Mouse (Mus musculus) embryonic facial prominence, embryonic 14.5 days (tissue): ENCODE data around the gene C2cd4b. TPM values are rescaled to one million over a fixed set of nuclear protein-coding genes. Genes with fewer than 3 reads are reported as not detected.
A peak's percentile ranks its signal among the peaks of the same experiment; 100 is the strongest.

Experiments used
- ATAC-seq: fragments of 200-750 bp; cut with Nextera tagmentation; 2 replicates; pipeline ENCODE4 v1.8.0; 2017; ENCODE audit warnings: low read depth, moderate number of reproducible peaks, moderate TSS enrichment
- DNase-seq: peaks from one replicate; pipeline ENCODE4 v3.0.0-alpha.2; 2015; ENCODE audit warnings: low spot score
- H3K27ac ChIP-seq: fragments of 300-500 bp; sonication (generic); replicated peaks from 2 replicates; pipeline ENCODE4 v1.5.1; 2014; ENCODE audit warnings: low read depth, mild to moderate bottlenecking, low read length, moderate library complexity
- H3K27me3 ChIP-seq: fragments of 300-500 bp; sonication (generic); replicated peaks from 2 replicates; pipeline ENCODE4 v1.6.1; 2014; ENCODE audit warnings: low read length; ENCODE audit not compliant: control insufficient read depth, insufficient read depth
- H3K36me3 ChIP-seq: fragments of 300-500 bp; sonication (generic); 2 replicates; pipeline ENCODE4 v1.6.1; 2014; ENCODE audit warnings: low read length, mixed read lengths; ENCODE audit not compliant: control insufficient read depth, insufficient read depth
- H3K4me1 ChIP-seq: fragments of 300-500 bp; sonication (generic); 2 replicates; pipeline ENCODE4 v1.6.1; 2014; ENCODE audit warnings: antibody characterized with exemption, low read length; ENCODE audit not compliant: control insufficient read depth, insufficient read depth
- H3K4me2 ChIP-seq: fragments of 300-500 bp; sonication (generic); 2 replicates; pipeline ENCODE4 v1.6.1; 2014; ENCODE audit warnings: low read depth, mild to moderate bottlenecking, low read length, moderate library complexity, mixed read lengths
- H3K4me3 ChIP-seq: fragments of 300-500 bp; sonication (generic); 2 replicates; pipeline ENCODE4 v1.5.1; 2014; ENCODE audit warnings: low read depth, mild to moderate bottlenecking, low read length
- H3K9ac ChIP-seq: fragments of 300-500 bp; sonication (generic); 2 replicates; pipeline ENCODE4 v1.6.1; 2014; ENCODE audit warnings: low read depth, mild to moderate bottlenecking, low read length, moderate library complexity, mixed read lengths
- H3K9me3 ChIP-seq: fragments of 300-500 bp; sonication (generic); 2 replicates; pipeline ENCODE4 v1.6.1; 2016; ENCODE audit warnings: low read length; ENCODE audit not compliant: control insufficient read depth
- WGBS: fragments of 180-500 bp; shearing (Covaris S2); extraction: QIAGEN DNeasy Blood & Tissue Kit; methylation state at CpG from one replicate; pipeline ENCODE4 v1.1.7; 2014; 5-methylcytosine and 5-hydroxymethylcytosine counted together
- polyA plus RNA-seq: library from polyadenylated mRNA; unstranded; fragments of >200 nt; fragmentation: Nextera tagmentation; extraction: Ambion mirVana; gene quantifications from 2 replicates; pipeline ENCODE4 v1.2.1, GENCODE M21; 2014

Gene C2cd4b
- polyA plus RNA-seq, 1 experiment from 2014 or later: 1.0 TPM

- H3K4me2 ChIP-seq: no peak overlapping the region
- H3K9ac ChIP-seq: no peak overlapping the region
- H3K27ac ChIP-seq: no peak overlapping the region
- no peaks in the 10 kb centered on the region for H3K36me3 ChIP-seq
- H3K4me1 ChIP-seq: no peaks in the 10 kb centered on the region
- no peaks in the 10 kb centered on the region for H3K27me3 ChIP-seq
- peaks cover 4% of the 10 kb centered on the region; the same call in 1 of the 2 replicates for H3K9me3 ChIP-seq
- WGBS: 76% methylated on average over 3 of the region's 3 CpGs
- DNase-seq: no peak
- ATAC-seq: no peak
- no peak overlapping the region for H3K4me3 ChIP-seq
These were observed 24.2 kb downstream of the C2cd4b start for GRCm38 (mm10) chr9:67783464-67783863.

GRCm38 (mm10) chr9:67783925-67784324, 24.7 kb downstream of the C2cd4b start:
- Histone ChIP-seq H3K4me2 (no peak overlapping the region), H3K9ac (no peak overlapping the region), H3K27ac (no peak overlapping the region), H3K4me3 (no peak overlapping the region), H3K9me3 (peaks cover 4% of the 10 kb centered on the region; the same call in 1 of the 2 replicates), H3K4me1 (no peaks in the 10 kb centered on the region), H3K27me3 (no peaks in the 10 kb centered on the region), H3K36me3 (no peaks in the 10 kb centered on the region)
- DNase-seq: no peak
- ATAC-seq: no peak

GRCm38 (mm10) chr9:67786311-67786710, 27.1 kb downstream of the C2cd4b start:
- WGBS: 64% methylated on average over 7 of the region's 7 CpGs
- ATAC-seq: no peak

GRCm38 (mm10) chr9:67787671-67788070, 28.4 kb downstream of the C2cd4b start:
- Histone ChIP-seq H3K36me3 (no peaks in the 10 kb centered on the region), H3K4me1 (no peaks in the 10 kb centered on the region), H3K9ac (no peak overlapping the region), H3K4me2 (no peak overlapping the region), H3K9me3 (peaks cover 4% of the 10 kb centered on the region; the same call in 1 of the 2 replicates), H3K27ac (no peak overlapping the region), H3K27me3 (no peaks in the 10 kb centered on the region), H3K4me3 (no peak overlapping the region)
- DNase-seq: no peak
- WGBS: 70% methylated on average over 6 of the region's 6 CpGs
- ATAC-seq: no peak

More at GRCm38 (mm10) chr9:67786311-67786710, 27.1 kb downstream of the C2cd4b start:
- Histone ChIP-seq H3K4me2 (no peak overlapping the region), H3K36me3 (no peaks in the 10 kb centered on the region), H3K27me3 (no peaks in the 10 kb centered on the region), H3K27ac (no peak overlapping the region), H3K4me3 (no peak overlapping the region), H3K9me3 (peaks cover 4% of the 10 kb centered on the region; the same call in 1 of the 2 replicates), H3K9ac (no peak overlapping the region), H3K4me1 (no peaks in the 10 kb centered on the region)
- peak; percentile 14 for DNase-seq

GRCm38 (mm10) chr9:67792405-67792804, 33.2 kb downstream of the C2cd4b start:
- H3K27me3 ChIP-seq: no peaks in the 10 kb centered on the region
- no peaks in the 10 kb centered on the region for H3K9me3 ChIP-seq
- DNase-seq (no peak), ATAC-seq (no peak)
- no peak overlapping the region for H3K27ac ChIP-seq
- H3K4me3 ChIP-seq: no peak overlapping the region
- no peak overlapping the region for H3K4me2 ChIP-seq
- H3K4me1 ChIP-seq: peaks cover 9% of the 10 kb centered on the region
- 72% methylated on average over 5 of the region's 5 CpGs for WGBS
- H3K9ac ChIP-seq: no peak overlapping the region
- no peaks in the 10 kb centered on the region for H3K36me3 ChIP-seq

- no peaks in the 10 kb centered on the region for H3K27me3 ChIP-seq
- H3K4me1 ChIP-seq: peaks cover 9% of the 10 kb centered on the region
- no peaks in the 10 kb centered on the region for H3K9me3 ChIP-seq
- H3K27ac ChIP-seq: no peak overlapping the region
- WGBS: 67% methylated on average over 6 of the region's 6 CpGs
- DNase-seq (no peak), ATAC-seq (no peak)
- no peak overlapping the region for H3K4me3 ChIP-seq
- H3K4me2 ChIP-seq: no peak overlapping the region
- no peaks in the 10 kb centered on the region for H3K36me3 ChIP-seq
- H3K9ac ChIP-seq: no peak overlapping the region
These were observed 34.3 kb downstream of the C2cd4b start for GRCm38 (mm10) chr9:67793501-67793900.

GRCm38 (mm10) chr9:67794216-67794615, 35.0 kb downstream of the C2cd4b start:
- Histone ChIP-seq H3K4me1 (peaks cover 12% of the 10 kb centered on the region), H3K27ac (no peak overlapping the region), H3K36me3 (no peaks in the 10 kb centered on the region), H3K4me3 (no peak overlapping the region), H3K9ac (no peak overlapping the region), H3K4me2 (no peak overlapping the region), H3K27me3 (no peaks in the 10 kb centered on the region), H3K9me3 (no peaks in the 10 kb centered on the region)
- no peak for DNase-seq
- WGBS: no CpG with 5 or more reads among the region's 1 CpGs
- ATAC-seq: no peak

GRCm38 (mm10) chr9:67794668-67795067, 35.4 kb downstream of the C2cd4b start:
- H3K27me3 ChIP-seq: no peaks in the 10 kb centered on the region
- WGBS: 89% methylated on average over 4 of the region's 4 CpGs
- H3K9me3 ChIP-seq: no peaks in the 10 kb centered on the region
- H3K4me2 ChIP-seq: no peak overlapping the region
- ATAC-seq (no peak), DNase-seq (no peak)
- H3K27ac ChIP-seq: no peak overlapping the region
- H3K9ac ChIP-seq: no peak overlapping the region
- H3K36me3 ChIP-seq: no peaks in the 10 kb centered on the region
- H3K4me1 ChIP-seq: peaks cover 14% of the 10 kb centered on the region
- no peak overlapping the region for H3K4me3 ChIP-seq

- no peaks in the 10 kb centered on the region for H3K9me3 ChIP-seq
- WGBS: 55% methylated on average over 14 of the region's 14 CpGs
- DNase-seq (peak; percentile 88), ATAC-seq (peak; percentile 66; the same call in 1 of the 2 replicates)
- H3K27me3 ChIP-seq: no peaks in the 10 kb centered on the region
- no peak overlapping the region for H3K4me3 ChIP-seq
- H3K4me2 ChIP-seq: no peak overlapping the region
- H3K4me1 ChIP-seq: peaks cover 14% of the 10 kb centered on the region
- no peaks in the 10 kb centered on the region for H3K36me3 ChIP-seq
- H3K27ac ChIP-seq: peak overlapping the region; percentile 39; the same call in 1 of the 2 replicates
- no peak overlapping the region for H3K9ac ChIP-seq
These were observed 36.0 kb downstream of the C2cd4b start for GRCm38 (mm10) chr9:67795205-67795675.
